Mouse (Mus musculus): ENCODE measurements around the gene Bcorl1.

The Bcorl1 gene

DNA sequence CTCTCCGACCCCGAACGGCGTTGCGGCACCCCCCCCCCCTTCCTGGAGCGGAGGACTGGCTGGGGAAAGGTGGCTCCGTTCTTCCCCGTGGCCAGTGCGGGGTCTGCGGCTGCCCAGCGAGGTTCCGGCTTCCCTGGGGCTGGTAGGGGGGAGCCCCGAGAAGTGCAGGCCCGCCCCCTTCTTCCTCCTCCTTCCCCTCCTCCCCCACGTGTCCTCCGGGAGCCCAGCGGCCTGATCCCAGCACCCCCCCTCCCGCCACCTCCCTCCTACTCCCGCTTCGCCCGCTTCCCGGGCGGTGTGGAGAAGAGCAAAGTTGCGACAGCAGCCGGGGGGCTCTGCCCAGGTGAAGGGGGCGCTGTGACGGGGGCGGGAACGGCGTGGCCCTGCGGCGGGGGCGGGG is at the start of gene Bcorl1:
Gene Bcorl1 (plus strand): TSS at position 218 of the 400 bp plus-strand sequence.
- no peak for DNase-seq (ENCODE audit: low read depth, low spot score)

DNA sequence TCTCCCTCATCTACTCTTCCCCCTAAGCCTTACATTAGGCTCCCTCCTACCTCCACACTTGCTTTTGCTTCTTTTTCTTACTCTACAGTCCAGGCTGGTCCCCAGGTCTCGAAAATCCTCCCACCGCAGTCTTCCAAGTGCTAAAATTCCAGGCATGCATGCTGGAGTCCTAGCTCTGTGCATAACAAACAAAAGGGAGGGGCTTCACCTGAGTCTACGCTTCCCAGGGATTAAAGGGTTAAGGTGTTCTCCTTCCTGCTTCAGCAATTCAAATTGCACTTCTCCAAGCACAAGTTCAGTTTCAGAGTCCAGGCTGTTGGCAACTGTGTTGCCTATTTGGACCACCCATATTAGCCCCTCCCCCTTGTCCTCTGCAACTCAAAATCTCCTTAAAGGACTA is 49.7 kb upstream of the Bcorl1 start:
- no peak for DNase-seq (ENCODE audit: low read depth, low spot score)

DNA sequence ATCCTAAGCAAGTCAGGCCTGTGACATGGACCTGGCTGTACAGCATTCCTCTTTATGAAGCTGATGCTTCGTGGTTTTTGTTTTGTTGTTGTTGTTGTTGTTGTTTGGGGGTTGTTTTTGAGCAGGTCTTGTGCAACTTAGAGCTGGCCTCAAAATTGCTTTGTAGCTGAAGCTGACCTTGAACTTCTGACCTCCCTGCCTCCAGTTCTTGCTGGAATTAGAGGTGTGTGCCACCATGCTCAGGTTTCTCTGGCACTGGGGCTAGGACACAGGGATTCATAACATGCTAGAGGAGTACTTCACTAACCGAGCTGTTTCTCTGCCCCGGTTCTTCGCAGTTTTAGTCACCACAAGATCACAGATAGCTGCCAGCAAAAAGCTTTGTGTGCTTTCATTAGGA is 35.8 kb upstream of the Bcorl1 start:
- no peak for DNase-seq (ENCODE audit: low read depth, low spot score)

DNA sequence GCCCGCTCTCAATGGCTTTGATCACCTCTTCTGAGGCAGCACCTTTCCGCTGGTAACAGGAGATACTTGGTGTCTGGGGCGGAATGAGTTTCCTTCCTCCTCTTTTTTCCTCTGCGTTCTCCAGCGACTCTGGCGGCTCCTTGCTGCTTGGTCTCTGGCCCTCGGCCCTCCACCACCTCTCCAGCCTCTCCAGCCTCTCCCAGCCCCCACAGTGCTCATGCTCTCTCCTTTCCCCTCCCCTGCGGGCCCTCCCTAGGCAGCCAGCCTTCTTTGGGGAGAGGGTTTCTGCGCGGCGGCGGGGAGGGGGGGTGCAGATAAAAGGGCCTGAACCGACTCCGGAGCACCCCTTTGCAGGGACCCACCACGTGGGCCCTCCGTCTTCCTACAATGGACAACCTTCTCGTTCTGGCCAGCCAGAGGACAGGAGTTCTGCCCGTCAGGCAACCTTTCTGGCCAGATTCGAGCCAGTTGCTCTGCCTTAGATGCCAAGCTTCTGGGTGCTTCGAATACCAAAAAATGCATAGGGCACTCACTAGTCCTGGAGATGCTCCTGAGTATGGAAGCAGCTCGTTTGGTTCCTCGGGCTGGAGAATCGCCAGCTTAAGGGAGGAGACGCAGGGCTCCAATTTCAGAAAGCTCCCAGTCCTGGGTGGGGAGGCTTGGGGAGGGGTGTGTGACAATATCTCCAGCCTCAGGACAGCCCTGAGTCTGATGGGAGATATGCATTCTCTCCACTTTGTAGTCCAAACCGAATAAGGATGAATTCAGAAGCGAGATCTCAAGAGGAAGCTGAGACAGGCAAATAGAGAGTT is 30.2 kb upstream of the Bcorl1 start:
- no peak for DNase-seq (ENCODE audit: low read depth, low spot score)

DNA sequence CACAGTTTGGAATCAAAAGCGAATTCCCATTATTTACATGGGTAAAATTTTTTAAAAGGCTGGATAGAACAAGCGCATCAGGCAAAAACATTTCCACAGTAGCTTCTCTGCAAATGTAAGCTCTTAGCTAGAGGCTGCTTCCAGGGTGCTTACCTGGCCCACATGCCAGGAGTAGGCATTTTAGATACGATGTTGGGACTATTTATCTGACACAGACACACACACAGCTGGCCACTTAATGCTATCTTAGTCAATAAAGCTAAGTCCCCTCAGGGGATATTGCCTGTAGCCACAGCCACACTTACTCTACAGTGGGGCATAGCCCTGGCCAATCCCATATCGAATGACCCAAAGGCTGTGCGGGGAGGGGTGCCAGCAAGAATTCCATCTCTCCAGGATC is 29.4 kb upstream of the Bcorl1 start:
- no peak for DNase-seq (ENCODE audit: low read depth, low spot score)

DNA sequence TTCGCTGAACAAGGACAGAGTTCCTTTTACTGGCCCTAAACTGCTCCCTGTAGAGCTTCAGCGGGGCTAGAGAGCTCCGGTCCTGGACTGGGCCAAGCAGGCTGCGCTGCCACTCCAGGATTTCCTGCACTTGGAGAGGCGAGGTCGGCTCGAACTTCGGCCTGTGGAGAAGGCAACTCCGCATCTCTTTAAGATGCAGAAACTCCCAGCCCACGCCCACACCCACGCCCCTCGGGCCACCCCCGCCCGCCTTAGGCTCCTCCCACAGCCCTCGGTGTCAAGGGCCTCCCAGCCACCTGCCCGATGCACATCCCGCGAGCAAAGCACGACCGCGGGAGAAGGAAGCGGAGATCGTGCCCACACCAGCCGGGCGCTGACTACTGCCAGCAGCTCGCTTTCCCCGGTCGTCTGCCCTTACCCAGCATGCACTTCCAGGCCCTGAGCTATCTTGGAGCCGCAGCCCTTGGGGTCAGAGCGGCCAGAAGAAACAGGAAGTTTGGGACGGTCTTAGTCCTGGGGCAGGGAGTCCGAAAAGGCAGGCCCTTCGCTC is 26.6 kb upstream of the Bcorl1 start:
- DNase-seq (ENCODE audit: low read depth, low spot score): peak; percentile 80

DNA sequence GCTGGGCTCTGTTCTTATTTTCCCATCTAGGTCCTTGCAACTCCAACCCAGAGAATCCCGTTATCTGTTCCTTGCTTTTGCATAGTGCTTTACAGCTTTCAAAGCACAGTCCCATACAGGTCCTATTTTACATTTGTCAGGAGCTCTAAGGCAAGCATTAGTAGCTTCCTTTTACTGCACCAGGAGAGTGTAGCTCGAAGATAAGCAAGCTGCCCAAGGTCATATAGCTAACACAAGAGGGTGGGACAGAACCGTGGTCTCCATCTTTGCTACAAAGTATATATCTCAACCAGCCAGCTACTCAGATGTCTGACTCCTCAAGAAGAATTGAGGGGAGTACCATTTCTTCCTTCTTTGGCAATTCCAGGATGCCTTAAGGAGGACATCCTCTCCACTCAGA is 23.7 kb upstream of the Bcorl1 start:
- no peak for DNase-seq (ENCODE audit: low read depth, low spot score)

DNA sequence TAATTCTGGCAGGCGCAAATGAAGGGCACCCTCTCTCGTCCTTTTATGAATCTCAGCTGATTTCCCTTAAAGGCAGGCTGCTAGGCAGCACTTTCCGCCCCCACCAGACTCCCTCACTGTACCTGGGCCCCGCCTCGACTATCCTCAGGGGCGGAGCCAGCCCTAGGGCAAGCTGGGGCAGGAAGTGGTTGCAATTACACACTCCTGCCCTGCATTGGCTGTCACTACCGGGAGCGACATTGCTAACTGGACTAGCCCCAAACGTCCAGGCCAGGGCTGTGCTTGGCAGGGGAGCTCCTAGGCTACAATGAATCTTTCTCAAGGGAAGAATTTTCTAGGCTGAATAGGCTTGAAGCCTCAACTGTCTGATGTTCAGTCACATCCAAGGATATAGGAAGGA is 23.0 kb upstream of the Bcorl1 start:
- DNase-seq (ENCODE audit: low read depth, low spot score): no peak

DNA sequence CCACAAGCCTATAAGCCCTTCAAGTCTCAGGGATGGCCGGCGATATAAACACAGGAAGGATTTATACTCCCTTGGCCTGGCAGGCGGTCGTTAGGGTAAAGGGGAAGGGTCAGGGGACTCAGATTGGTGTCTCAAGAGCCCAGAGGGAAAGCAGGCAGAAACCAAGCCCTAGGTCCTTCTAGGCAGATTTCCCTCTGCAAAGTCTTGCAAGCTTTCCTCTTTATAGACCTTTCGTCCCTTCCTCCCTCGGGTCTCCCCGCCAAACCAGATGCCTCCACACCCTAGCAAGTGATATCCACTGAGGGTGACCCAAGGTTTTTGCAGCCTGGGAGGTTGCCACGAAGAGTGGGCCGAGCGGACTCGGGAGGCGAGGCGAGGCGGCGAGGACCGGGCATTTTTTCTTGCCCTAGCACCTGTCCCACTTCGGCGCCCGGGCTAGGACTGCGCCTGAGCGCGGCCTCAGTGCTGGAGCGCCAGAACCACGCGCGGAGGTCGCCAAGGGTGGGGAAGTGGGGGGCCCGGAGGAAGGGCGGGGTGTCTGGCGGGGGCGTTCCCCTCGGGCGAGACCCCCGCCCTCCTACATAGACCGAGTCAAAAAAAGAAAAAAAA is 613 bp upstream of the Bcorl1 start:
- no peak for DNase-seq (ENCODE audit: low read depth, low spot score)

DNA sequence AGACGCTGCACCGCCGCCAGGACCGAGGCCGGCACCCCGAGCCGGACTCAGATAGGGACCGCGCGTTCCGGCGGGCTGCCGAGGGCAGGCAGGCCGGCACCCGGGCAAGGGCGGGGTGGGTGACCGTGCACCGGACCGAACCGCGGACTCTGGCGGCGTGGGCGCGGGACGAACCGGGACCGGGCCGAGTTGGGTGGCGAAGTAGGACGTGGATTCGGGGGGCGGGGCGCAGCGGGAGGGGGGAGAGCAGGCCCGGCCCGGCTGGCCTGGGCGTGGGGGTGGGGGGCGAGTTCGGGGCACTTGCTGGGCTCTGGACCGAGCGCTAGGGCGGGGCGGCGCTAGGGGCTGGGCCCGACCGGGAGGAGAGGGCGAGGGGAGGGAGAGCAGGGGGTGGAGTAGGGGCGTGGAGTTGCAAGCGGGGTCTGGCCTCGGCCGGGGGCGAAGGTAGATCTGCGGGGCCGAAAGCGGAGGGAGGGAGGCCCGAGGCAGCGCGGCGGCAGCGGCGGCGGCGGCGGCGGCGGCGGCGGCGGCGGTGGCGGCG is 533 bp downstream of the Bcorl1 start:
- no peak for DNase-seq (ENCODE audit: low read depth, low spot score)

DNA sequence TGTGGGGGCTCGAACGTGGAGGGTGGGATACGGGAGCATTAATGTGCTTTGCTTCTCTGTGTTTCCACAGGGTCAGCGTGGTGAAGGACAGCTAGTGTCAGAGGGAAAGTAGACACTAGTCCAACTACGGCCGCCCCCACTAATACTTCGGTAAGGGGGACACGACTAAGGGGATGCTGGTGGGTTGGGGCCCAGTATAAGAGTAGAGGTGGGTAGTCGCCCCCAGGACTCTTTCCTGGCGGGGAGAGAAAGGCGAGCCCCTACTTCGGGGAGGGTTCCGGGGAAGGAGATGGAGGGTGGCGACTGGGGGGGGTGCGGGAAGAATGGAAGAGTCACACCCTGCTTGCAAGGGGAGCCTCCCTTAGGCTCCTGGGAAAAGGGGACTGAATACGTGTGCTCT is 1.6 kb downstream of the Bcorl1 start:
- DNase-seq (ENCODE audit: low read depth, low spot score): no peak

DNA sequence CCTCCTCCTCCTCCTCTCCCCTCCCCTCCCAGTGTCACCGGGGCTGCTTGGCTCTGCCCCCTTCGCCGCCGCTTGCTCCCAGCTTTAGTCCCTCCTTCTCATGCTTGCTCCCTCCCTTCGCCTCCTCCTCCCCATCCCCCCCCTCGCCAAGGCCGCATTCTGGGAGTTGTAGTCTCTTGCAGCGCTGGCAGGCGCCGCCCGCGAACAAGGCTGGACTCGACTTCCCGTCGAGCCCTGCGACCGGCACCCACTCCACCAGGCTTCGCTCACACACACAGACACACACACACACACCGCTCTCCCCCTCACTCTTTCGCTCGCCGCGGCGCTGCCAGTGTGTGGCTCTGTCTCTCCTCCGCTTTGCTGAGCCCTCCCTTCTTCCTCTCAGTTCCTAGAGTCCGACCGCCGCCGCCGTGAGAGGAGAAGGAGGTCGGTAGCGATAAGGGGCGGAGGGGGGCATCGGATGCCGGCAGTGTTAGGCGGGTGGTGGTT is 2.3 kb downstream of the Bcorl1 start:
- peak; percentile 58 for DNase-seq (ENCODE audit: low read depth, low spot score)

DNA sequence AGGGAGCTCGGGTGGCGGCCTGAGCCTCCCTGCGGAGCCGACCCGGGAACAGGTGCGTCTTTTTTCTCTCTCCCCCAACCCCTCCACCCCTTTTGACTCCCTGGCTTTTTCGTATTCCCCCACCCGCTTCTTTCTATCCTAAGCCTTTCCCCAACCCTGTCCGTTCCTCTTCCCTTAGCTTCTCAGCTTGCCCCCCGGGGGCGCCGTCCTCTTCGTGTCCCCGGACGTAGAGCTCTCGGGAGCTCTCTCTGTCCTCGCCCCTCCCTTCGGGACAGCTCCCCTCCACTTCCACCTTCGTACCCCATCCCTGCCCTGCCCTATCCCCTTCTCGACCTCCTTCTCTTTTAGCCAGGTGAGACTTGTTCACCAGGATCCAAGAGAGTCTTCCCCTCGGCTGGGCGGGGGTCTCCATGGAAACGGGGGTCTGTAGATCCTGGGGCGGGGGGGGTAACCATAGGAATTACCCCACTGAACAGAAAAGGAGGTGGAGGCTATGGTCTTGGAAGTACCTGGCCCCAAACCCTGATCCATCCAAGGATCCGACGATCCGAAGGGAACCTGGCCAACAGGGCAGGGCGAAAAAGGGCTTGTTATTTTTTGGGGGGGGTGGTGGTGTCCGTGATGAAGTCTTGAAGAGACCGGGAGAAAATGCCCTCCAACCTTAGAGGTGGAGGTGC is 2.9 kb downstream of the Bcorl1 start:
- DNase-seq (ENCODE audit: low read depth, low spot score): no peak

DNA sequence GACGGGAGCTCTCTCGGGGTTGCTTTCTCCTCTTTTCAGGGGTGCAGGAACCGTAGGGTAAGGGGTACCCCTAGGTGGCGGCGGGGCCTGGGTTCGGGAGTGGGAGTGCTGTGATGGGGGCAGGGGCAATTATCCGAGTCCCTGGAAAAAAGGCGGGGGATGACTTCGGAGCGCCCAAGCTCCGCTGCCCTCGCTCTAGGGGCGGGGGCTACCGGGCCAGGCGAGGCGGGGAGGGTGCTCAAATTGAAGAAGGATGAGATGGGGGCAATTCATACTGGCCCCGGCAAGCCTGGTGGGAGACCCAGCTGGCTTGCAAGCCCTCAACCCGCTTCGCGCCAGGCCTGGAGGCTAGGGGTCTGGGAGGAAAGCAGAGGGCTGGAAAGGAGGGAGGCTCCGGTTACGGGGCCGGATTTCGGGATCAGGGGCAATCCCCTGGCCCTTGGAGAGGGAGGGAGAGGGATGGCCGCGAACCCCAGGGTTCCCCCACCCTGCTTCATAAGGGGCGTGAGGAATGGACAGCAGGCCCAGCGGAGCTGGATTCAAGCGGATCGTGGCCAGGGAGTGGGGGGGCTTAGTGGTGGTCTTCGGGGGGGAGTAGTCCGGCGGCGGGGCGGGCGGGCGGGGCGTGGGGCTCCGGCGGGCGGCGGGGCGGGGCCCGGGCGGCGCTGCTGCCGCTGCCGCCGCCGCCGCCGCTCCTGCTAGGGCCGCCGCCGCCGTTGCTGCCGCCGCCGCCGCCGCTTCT is 3.7 kb downstream of the Bcorl1 start:
- DNase-seq (ENCODE audit: low read depth, low spot score): no peak

DNA sequence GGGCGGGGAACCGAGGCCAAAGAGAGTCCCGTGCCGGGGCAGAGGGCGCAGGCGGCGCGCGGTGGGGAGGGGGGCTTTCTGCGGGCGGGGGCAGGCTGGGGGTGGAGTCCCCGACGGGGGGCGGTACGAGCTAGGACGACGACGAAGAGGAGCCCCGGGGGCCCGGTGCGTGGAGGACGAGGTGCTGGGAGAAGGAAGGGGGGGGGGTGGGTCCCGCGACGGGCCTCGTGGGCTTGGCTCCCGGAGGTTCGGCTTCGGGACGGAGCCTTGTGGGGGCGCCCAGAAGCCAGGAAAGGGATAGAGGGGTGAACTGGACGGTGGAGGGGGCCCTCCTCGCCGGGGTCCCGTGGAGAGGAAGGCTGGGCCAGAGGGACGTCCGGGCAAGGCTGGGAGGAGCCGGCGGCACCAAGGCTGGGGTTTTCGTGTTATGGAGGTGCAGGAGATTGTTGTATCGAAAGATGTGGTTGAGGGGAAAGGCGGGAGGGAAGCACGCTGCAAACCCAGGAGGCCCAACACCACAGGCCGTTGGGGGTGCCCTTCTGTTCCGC is 4.3 kb downstream of the Bcorl1 start:
- DNase-seq (ENCODE audit: low read depth, low spot score): no peak

DNA sequence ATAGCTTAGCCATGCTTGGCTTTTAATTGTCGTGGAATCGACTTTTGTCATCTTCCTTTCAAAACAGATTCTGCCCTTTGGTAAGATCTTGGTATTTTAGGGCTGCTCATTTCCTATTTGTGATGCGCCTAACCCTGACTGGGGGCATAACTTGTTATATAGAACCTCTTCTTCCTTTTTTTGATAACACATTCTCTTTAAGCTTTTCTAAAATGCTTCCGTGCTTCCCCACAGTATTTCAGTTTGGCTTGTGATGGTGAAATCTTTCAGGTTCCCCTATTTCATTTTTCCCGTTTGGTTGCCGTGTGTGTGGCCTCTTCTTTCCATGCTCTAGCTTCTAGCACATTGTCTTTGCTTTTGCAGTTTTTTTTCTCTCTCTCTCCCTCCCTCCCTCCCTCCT is 14.2 kb downstream of the Bcorl1 start:
- no peak for DNase-seq (ENCODE audit: low read depth, low spot score)

DNA sequence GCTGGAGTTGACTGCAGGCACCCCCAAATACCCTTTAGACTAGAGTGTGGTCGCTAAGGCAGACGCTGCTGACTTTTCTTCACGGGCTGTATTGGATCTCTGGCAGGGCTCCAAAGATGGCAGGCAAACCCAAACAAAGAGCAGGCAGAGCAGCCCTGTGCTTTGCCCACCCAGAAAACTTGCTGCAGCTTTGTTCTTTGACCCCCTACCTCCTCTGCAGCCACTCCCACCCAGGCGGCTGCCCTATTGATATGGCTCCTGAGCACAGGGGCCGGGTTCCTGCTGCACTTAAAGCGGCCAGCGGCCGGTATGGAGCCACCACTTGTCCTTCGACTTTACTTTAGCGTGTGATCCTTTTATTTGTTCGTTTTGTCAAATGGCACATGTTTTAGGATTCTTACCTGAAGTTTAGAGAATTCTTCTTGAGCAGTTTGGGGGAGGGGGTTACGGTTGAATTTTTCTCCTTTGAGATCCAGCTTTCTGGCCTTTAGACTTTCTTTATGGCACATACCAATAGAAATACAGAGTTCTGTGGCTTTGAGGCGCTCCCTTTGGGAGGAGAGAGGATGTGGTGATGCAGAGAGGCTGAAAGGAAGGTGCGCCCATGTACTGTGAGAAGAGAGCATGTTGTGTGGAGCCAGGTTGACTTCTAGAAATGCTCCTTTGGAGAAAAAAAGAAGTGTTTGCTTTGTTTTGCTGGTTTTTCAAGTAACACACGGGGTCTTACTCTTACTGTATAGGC is 24.8 kb downstream of the Bcorl1 start:
- DNase-seq (ENCODE audit: low read depth, low spot score): no peak

DNA sequence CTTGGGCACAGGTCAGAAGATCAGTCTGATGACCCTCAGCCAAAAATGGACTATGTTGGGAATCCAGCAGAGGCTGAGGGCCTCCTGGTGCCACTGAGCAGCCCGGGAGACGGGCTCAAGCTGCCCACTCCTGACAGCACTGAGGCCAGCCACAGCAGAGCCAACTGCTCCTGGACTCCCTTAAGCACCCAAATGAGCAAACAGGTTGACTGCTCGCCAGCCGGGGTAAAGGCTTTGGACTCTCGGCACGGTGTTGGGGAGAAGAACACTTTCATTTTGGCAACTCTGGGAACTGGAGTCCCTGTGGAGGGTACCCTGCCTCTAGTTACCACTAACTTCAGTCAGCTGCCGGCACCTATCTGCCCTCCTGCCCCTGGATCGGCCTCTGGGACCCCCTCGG is 26.7 kb downstream of the Bcorl1 start:
- no peak for DNase-seq (ENCODE audit: low read depth, low spot score)

DNA sequence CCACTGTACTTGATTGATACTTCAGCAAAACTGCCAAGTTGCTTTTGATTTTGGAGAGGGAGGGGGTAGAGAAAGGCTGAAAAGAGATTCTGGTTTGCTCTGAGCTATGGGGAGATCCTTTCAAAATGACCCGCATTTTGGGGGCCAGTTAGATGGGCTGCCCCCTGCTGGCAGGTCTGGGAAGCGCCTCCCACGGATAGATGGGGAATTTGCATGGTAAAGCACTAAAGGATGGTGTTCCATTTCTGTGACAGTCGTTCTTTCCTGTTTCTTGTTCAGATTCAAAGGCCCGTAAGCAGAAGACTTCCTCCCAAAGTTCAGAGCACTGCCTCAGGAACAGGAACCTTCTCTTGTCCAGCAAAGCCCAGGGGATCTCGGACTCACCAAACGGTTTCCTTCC is 42.5 kb downstream of the Bcorl1 start:
- DNase-seq (ENCODE audit: low read depth, low spot score): peak; percentile 16

DNA sequence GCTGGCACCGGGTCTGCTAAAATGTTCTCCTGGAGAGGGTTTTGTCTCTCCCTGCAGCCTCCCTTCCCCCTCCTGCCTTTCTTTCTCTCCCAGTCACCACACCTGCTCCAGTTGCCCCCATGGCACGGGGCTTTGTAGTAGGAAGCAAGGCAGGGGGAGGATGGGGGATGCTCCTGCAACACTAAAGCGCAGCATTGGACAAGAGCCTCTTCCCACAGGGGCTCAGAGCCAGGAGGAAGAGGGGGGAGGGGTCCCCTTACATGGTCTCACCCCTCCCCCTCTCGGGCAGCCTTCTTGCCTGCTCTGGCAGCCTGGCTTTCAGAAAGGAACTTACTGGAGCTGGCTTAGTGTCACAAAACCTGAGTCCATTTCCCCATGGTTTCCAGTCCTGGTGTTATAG is 44.8 kb downstream of the Bcorl1 start:
- DNase-seq (ENCODE audit: low read depth, low spot score): no peak
